Mouse (Mus musculus): ENCODE data around the gene Gm20521.

- TF ChIP-seq POLR2A (IDR thresholded peaks at IDR 0.05; ENCODE audit: borderline replicate concordance, low read depth, low read length) (no peak), CTCF (IDR thresholded peaks at IDR 0.05; ENCODE audit: low read depth, low read length) (no peak)
Measured at GRCm38 (mm10) chr14:54874165-54874564, 9.1 kb upstream of the Gm20521 start.
